Mouse (Mus musculus) liver, postnatal 0 days (tissue): ENCODE measurements around the gene Shroom3.

Source experiments
- CTCF ChIP-seq: sonication (generic); IDR thresholded peaks from 2 replicates; pipeline ENCODE4 v1.5.1; 2016; ENCODE audit warnings: antibody characterized with exemption, low read depth
- EP300 ChIP-seq: IDR thresholded peaks from 2 replicates; pipeline ENCODE4 v1.6.1; 2016; ENCODE audit warnings: antibody characterized with exemption, low read depth, mild to moderate bottlenecking

DNA sequence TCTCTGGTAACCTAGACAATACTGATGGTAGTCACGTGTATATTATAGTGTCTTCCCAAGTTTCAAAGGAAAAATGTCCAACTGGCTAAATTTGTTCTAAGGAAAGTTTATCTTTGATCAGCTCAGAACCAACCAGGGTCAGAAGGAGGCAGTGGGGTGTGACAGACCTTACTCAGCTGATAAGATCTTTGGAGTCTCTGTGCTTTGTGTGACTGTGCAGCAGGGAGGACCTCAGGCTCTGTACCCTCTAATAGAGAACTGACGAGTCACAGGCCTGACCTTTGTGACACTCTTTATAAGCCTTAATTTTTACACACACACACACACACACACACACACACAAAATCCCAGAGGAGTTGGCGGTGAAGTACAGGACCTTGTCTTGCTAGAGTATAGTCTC lies 193.9 kb downstream of the Shroom3 start:
- TF ChIP-seq CTCF (no peak), EP300 (no peak)
